ENCODE assay signal across 10 mouse cellular contexts in genomic region chr4:136600536-136600935, GRCm38 (mm10). TPM values are rescaled to one million over a fixed set of nuclear protein-coding genes. Genes with fewer than 3 reads are reported as not detected.
DNase-seq lines count a peak whose midpoint lies in the region; ATAC-seq and TF ChIP-seq lines count a peak whose summit lies in the region.
"Had no signal": no experiment of that assay in that cellular context is flagged by ENCODE, and none has a peak within 500 bp of the region (broad histone marks: within the 10 kb centered on the region; RNA-seq: fewer than 3 reads in every experiment).

No protein-coding gene starts in this region.

- ATAC-seq in neural tube, embryonic 11.5 days (ENCODE audit: insufficient read depth, low FRiP score, low TSS enrichment): no peak
- no peak for ATAC-seq in liver, embryonic 13.5 days (ENCODE audit: low read depth)
- ATAC-seq in stomach, postnatal 0 days (ENCODE audit: low FRiP score, low TSS enrichment): no peak

- peaks cover 4% of the 10 kb centered on the region; the same call in 1 of the 2 replicates for H3K4me1 ChIP-seq in neural tube, embryonic 11.5 days (ENCODE audit: control insufficient read depth, insufficient read depth, low read length)
- H3K4me1 ChIP-seq in liver, embryonic 13.5 days (replicated peaks): peaks cover 36% of the 10 kb centered on the region
- H3K4me1 ChIP-seq in stomach, postnatal 0 days (replicated peaks; ENCODE audit: control insufficient read depth, insufficient read depth): 0 out of 2 replicates have a peak, but pooled peaks cover 2% of the 10 kb centered on the region
- H3K4me1 ChIP-seq in cerebellum, adult 2 months (ENCODE audit: control insufficient read depth, insufficient read depth, low read length): peaks cover 4% of the 10 kb centered on the region; the same call in 1 of the 2 replicates

- 90% methylated on average over 2 of the region's 2 CpGs for WGBS in neural tube, embryonic 11.5 days
- WGBS in liver, embryonic 13.5 days (ENCODE audit: insufficient replicate concordance): 85% methylated on average over 2 of the region's 2 CpGs
- 87% methylated on average over 2 of the region's 2 CpGs for WGBS in stomach, postnatal 0 days
- 77% methylated on average over 2 of the region's 2 CpGs for WGBS in cerebellum, adult 2 months

- H3K27me3 ChIP-seq in neural tube, embryonic 11.5 days (ENCODE audit: control insufficient read depth, insufficient read depth, low read length): no peaks in the 10 kb centered on the region
- no peaks in the 10 kb centered on the region for H3K27me3 ChIP-seq in liver, embryonic 13.5 days
- no peaks in the 10 kb centered on the region for H3K27me3 ChIP-seq in stomach, postnatal 0 days (ENCODE audit: control insufficient read depth, insufficient read depth, low read length)
- H3K27me3 ChIP-seq in cerebellum, adult 2 months (ENCODE audit: control insufficient read depth, insufficient read depth, low read length): no peaks in the 10 kb centered on the region

- no peaks in the 10 kb centered on the region for H3K36me3 ChIP-seq in neural tube, embryonic 11.5 days (ENCODE audit: control insufficient read depth, insufficient read depth, low read length)
- H3K36me3 ChIP-seq in liver, embryonic 13.5 days: no peaks in the 10 kb centered on the region
- H3K36me3 ChIP-seq in stomach, postnatal 0 days (ENCODE audit: control insufficient read depth, insufficient read depth, low read length): no peaks in the 10 kb centered on the region

- H3K4me2 ChIP-seq in neural tube, embryonic 11.5 days (ENCODE audit: low read depth): peak overlapping the region; percentile 60
- H3K4me2 ChIP-seq in liver, embryonic 13.5 days: peak overlapping the region; percentile 69
- peak overlapping the region; percentile 56 for H3K4me2 ChIP-seq in stomach, postnatal 0 days (replicated peaks; ENCODE audit: low read depth)

- H3K4me3 ChIP-seq in gastrocnemius, adult 2 months: peak overlapping the region; percentile 99; the same call in 1 of the 2 replicates
- peak overlapping the region; percentile 100; the same call in 1 of the 2 replicates for H3K4me3 ChIP-seq in neural tube, embryonic 11.5 days (ENCODE audit: low read depth, low read length)
- H3K4me3 ChIP-seq in liver, embryonic 13.5 days (replicated peaks): peak overlapping the region; percentile 96
- no peak overlapping the region for H3K4me3 ChIP-seq in stomach, postnatal 0 days (ENCODE audit: low read depth, low read length)
- no peak overlapping the region for H3K4me3 ChIP-seq in cerebellum, adult 2 months (replicated peaks; ENCODE audit: insufficient read depth, low read depth, low read length)

- intact Hi-C loops in gastrocnemius, adult 2 months (cut with DNase I): loop anchor here (5.0 kb wide), 1 partner anchor 143 kb away; no protein-coding TSS in a partner anchor

- H3K9ac ChIP-seq in neural tube, embryonic 11.5 days (ENCODE audit: low read length): no peak overlapping the region
- peak overlapping the region; percentile 99; the same call in 1 of the 2 replicates for H3K9ac ChIP-seq in liver, embryonic 13.5 days
- no peak overlapping the region for H3K9ac ChIP-seq in stomach, postnatal 0 days (ENCODE audit: low read length)

- DNase-seq in gastrocnemius, adult 2 months: no peak
- DNase-seq in gastrocnemius, adult 18-20 months (ENCODE audit: low spot score): no peak
- DNase-seq in neural tube, embryonic 11.5 days (ENCODE audit: low spot score): no peak
- DNase-seq in neural tube, embryonic 10.5 days (ENCODE audit: extremely low spot score, low spot score): no peak
- DNase-seq in liver, embryonic 13.5 days: no peak
- DNase-seq in stomach, postnatal 0 days (ENCODE audit: low spot score): no peak
- DNase-seq in cerebellum, adult 2 months: no peak
- DNase-seq in adrenal gland, postnatal 10 days: no peak
- DNase-seq: kidney, adult 18-20 months had no signal

- TF ChIP-seq EP300 in stomach, postnatal 0 days (optimal IDR thresholded peaks at IDR 0.05): no peak

- H3K27ac ChIP-seq in gastrocnemius, adult 2 months: no peak overlapping the region
- no peak overlapping the region for H3K27ac ChIP-seq in neural tube, embryonic 11.5 days (ENCODE audit: low read depth, low read length)
- no peak overlapping the region for H3K27ac ChIP-seq in liver, embryonic 13.5 days
- no peak overlapping the region for H3K27ac ChIP-seq in stomach, postnatal 0 days (replicated peaks)
- H3K27ac ChIP-seq in cerebellum, adult 2 months (ENCODE audit: insufficient read depth, low read length): no peak overlapping the region

- no peak for TF ChIP-seq CTCF in gastrocnemius, adult 2 months (IDR thresholded peaks at IDR 0.05)
- no peak for TF ChIP-seq CTCF in stomach, postnatal 0 days (IDR thresholded peaks at IDR 0.05; ENCODE audit: low read depth)
- no peak for TF ChIP-seq CTCF in cerebellum, adult 2 months (IDR thresholded peaks at IDR 0.05; ENCODE audit: borderline replicate concordance, insufficient read depth, low read depth, low read length)

- no peak for TF ChIP-seq POLR2A in cerebellum, adult 2 months (IDR thresholded peaks at IDR 0.05; ENCODE audit: borderline replicate concordance, insufficient read depth, low read length)

- H3K9me3 ChIP-seq in neural tube, embryonic 11.5 days (ENCODE audit: control insufficient read depth, low read length): no peaks in the 10 kb centered on the region
- no peaks in the 10 kb centered on the region for H3K9me3 ChIP-seq in liver, embryonic 13.5 days (replicated peaks)
- H3K9me3 ChIP-seq in stomach, postnatal 0 days (ENCODE audit: control insufficient read depth, low read length): no peaks in the 10 kb centered on the region

RNA-seq across cellular contexts. Expression of gene Kdm1a, which starts 2.0 kb away (rescaled TPM):
- 10 to 100 TPM; 18.2 to 20.0 TPM for total RNA-seq in gastrocnemius, adult 2 months (2021)
- 10 to 100 TPM; 17.9 TPM for total RNA-seq in gastrocnemius, adult 18-20 months (2021)
- polyA plus RNA-seq in neural tube, embryonic 11.5 days (2014; fragmentation: Nextera tagmentation; extraction: Ambion mirVana): 101 and 102 TPM in 2 replicates
- polyA plus RNA-seq in liver, embryonic 13.5 days (2015; fragmentation: Nextera tagmentation; extraction: Ambion mirVana): 11.8 and 12.4 TPM in 2 replicates
- polyA plus RNA-seq in stomach, postnatal 0 days (2015; fragmentation: Nextera tagmentation; extraction: Ambion mirVana): 13.8 and 15.1 TPM in 2 replicates
- 61.2 and 63.1 TPM in 2 replicates for polyA plus RNA-seq in cerebellum, adult 2 months (2012; rRNA removed)
- 10 to 100 TPM; 40.7 to 52.3 TPM for total RNA-seq in adrenal gland, postnatal 10 days (2021)

RNA-seq across cellular contexts. Expression of gene Tex46, which starts 9.7 kb away (rescaled TPM):
- total RNA-seq in gastrocnemius, adult 2 months (2021): not detected
- total RNA-seq in gastrocnemius, adult 18-20 months (2021): not detected
- not detected in 2 replicates for polyA plus RNA-seq in neural tube, embryonic 11.5 days (2014; fragmentation: Nextera tagmentation; extraction: Ambion mirVana)
- polyA plus RNA-seq in liver, embryonic 13.5 days (2015; fragmentation: Nextera tagmentation; extraction: Ambion mirVana): not detected in 2 replicates
- polyA plus RNA-seq in stomach, postnatal 0 days (2015; fragmentation: Nextera tagmentation; extraction: Ambion mirVana): not detected in 2 replicates
- polyA plus RNA-seq in cerebellum, adult 2 months (2012; rRNA removed): not detected in 2 replicates
- not detected for total RNA-seq in adrenal gland, postnatal 10 days (2021)
- total RNA-seq: monocyte, adult 5-6 weeks had no signal

RNA-seq across cellular contexts. Expression of gene Lactbl1, which starts 21.9 kb away (rescaled TPM):
- total RNA-seq in gastrocnemius, adult 2 months (2021): not detected
- total RNA-seq in gastrocnemius, adult 18-20 months (2021): not detected
- not detected in 2 replicates for polyA plus RNA-seq in neural tube, embryonic 11.5 days (2014; fragmentation: Nextera tagmentation; extraction: Ambion mirVana)
- not detected in 2 replicates for polyA plus RNA-seq in liver, embryonic 13.5 days (2015; fragmentation: Nextera tagmentation; extraction: Ambion mirVana)
- polyA plus RNA-seq in stomach, postnatal 0 days (2015; fragmentation: Nextera tagmentation; extraction: Ambion mirVana): not detected in 2 replicates
- 0.13 and 0.21 TPM in 2 replicates for polyA plus RNA-seq in cerebellum, adult 2 months (2012; rRNA removed)
- not detected for total RNA-seq in adrenal gland, postnatal 10 days (2021)
- total RNA-seq: monocyte, adult 5-6 weeks had no signal

Comparison
In these comparisons a context has a peak if more than half of its experiments do, and no peak if none do; other contexts are left out.
1. H3K4me3 ChIP-seq: peak in gastrocnemius, adult 2 months (single experiment), neural tube, embryonic 11.5 days (single experiment) and liver, embryonic 13.5 days (single experiment); none in stomach, postnatal 0 days (single experiment) and cerebellum, adult 2 months (single experiment).
2. Peak in every context shown above with its lines, with median percentiles within 50 percentile points of each other: H3K4me2 ChIP-seq.